Mouse (Mus musculus) forebrain, embryonic 11.5 days (tissue): ENCODE measurements at regions not wholly inside any gene's neighbourhood (a gene's known extent, or its start where the extent isn't known, plus 50 kb on each side); places are given as distances from the start of the nearest gene placed in this dataset.
A peak's percentile ranks its signal among the peaks of the same experiment; 100 is the strongest.

ENCODE experiments used
- ATAC-seq: fragments of 200-750 bp; cut with Nextera tagmentation; replicated peaks from 2 replicates; pipeline ENCODE4 v1.8.0; 2017; ENCODE audit warnings: moderate TSS enrichment; ENCODE audit not compliant: low FRiP score
- DNase-seq: peaks from one replicate; pipeline ENCODE4 v3.0.0-alpha.2; 2017; ENCODE audit warnings: low spot score
- H3K27ac ChIP-seq: fragments of 300-500 bp; sonication (generic); 2 replicates; pipeline ENCODE4 v1.5.1; 2014; ENCODE audit warnings: low read depth, low read length
- H3K27me3 ChIP-seq: fragments of 300-500 bp; sonication (generic); 2 replicates; pipeline ENCODE4 v1.6.1; 2014; ENCODE audit warnings: mild to moderate bottlenecking, low read length, mixed read lengths; ENCODE audit not compliant: control insufficient read depth, insufficient read depth
- H3K36me3 ChIP-seq: fragments of 300-500 bp; sonication (generic); 2 replicates; pipeline ENCODE4 v1.6.1; 2014; ENCODE audit warnings: mild to moderate bottlenecking, low read length, moderate library complexity, mixed read lengths; ENCODE audit not compliant: control insufficient read depth, insufficient read depth
- H3K4me1 ChIP-seq: fragments of 300-500 bp; sonication (generic); replicated peaks from 2 replicates; pipeline ENCODE4 v1.6.1; 2014; ENCODE audit warnings: low read length, mixed read lengths; ENCODE audit not compliant: control insufficient read depth, insufficient read depth
- H3K4me2 ChIP-seq: fragments of 300-500 bp; sonication (generic); 2 replicates; pipeline ENCODE4 v1.6.1; 2014; ENCODE audit warnings: low read depth, mild to moderate bottlenecking, low read length, moderate library complexity, mixed read lengths; ENCODE audit not compliant: severe bottlenecking
- H3K4me3 ChIP-seq: fragments of 300-500 bp; sonication (generic); 2 replicates; pipeline ENCODE4 v1.5.1; 2014; ENCODE audit warnings: low read depth, low read length
- H3K9ac ChIP-seq: fragments of 300-500 bp; sonication (generic); 2 replicates; pipeline ENCODE4 v1.6.1; 2014; ENCODE audit warnings: low read length
- H3K9me3 ChIP-seq: fragments of 300-500 bp; sonication (generic); 2 replicates; pipeline ENCODE4 v1.6.1; 2016; ENCODE audit warnings: low read length, mixed read lengths; ENCODE audit not compliant: control insufficient read depth
- WGBS: fragments of 180-500 bp; shearing (Covaris S2); extraction: QIAGEN DNeasy Blood & Tissue Kit; methylation state at CpG from one replicate; pipeline ENCODE4 v1.1.7; 2014; 5-methylcytosine and 5-hydroxymethylcytosine counted together

DNA sequence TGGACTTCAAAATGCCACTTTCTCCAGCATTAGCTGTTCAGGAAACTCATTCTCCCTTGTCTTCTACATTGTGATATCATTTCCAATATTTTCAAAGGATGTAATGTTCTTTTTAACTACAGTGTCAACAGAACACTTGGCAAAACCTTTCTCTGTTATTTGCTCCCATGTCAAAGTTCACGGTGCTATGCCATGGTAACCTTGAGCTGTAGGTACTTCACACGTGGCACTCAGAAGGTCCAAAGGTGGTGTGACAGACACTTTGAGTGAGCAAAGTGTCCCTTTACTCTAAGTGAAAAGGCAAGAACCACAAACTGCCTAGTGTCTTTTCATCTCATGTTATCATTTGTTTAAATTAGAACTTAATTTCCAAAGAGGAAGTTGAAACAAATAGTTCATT lies 53.3 kb upstream of the Tram2 start:
- H3K9me3 ChIP-seq = no peaks in the 10 kb centered on the region; the same call in 1 of the 2 replicates
- no peak overlapping the region for H3K4me3 ChIP-seq
- ATAC-seq (no peak), DNase-seq (no peak)
- WGBS = 85% methylated on average over 2 of the region's 2 CpGs
- H3K27me3 ChIP-seq = no peaks in the 10 kb centered on the region
- no peaks in the 10 kb centered on the region for H3K4me1 ChIP-seq
- no peak overlapping the region for H3K9ac ChIP-seq
- no peak overlapping the region for H3K4me2 ChIP-seq
- H3K27ac ChIP-seq = no peak overlapping the region
- no peaks in the 10 kb centered on the region for H3K36me3 ChIP-seq

GRCm38 (mm10) chr1:21146961-21147360 lies 67.9 kb upstream of the Tram2 start:
- Histone ChIP-seq H3K4me2 (no peak overlapping the region), H3K9ac (no peak overlapping the region), H3K27ac (no peak overlapping the region), H3K27me3 (no peaks in the 10 kb centered on the region), H3K4me3 (no peak overlapping the region), H3K36me3 (no peaks in the 10 kb centered on the region), H3K9me3 (no peaks in the 10 kb centered on the region), H3K4me1 (no peaks in the 10 kb centered on the region)
- no peak for ATAC-seq
- DNase-seq = no peak
- 78% methylated on average over 4 of the region's 4 CpGs for WGBS

DNA sequence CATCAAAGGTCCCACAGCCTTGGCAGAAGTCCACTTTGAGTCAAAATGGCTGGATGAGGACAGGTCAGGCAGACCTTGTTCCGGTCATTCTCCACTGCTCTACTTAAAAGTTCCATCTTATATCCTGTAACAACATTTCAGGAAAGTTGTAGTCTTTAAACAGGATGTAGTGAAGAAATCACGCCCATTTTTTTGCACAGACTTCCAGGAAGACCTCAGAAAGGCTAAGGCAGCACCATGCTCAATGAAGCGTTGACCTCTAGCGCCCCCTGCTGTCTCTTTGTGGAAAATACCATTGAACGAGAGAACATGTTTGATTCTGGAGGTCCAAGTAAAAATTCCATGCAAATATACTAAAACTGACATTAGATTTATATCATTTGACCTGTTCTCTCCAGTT lies 56.6 kb upstream of the Tmem14a start:
- H3K9me3 ChIP-seq = no peaks in the 10 kb centered on the region
- H3K9ac ChIP-seq = no peak overlapping the region
- no peak overlapping the region for H3K4me3 ChIP-seq
- WGBS = 17% methylated on average over 5 of the region's 5 CpGs
- no peaks in the 10 kb centered on the region for H3K36me3 ChIP-seq
- H3K27ac ChIP-seq = no peak overlapping the region
- no peaks in the 10 kb centered on the region for H3K27me3 ChIP-seq
- no peaks in the 10 kb centered on the region for H3K4me1 ChIP-seq
- peak; percentile 87 for DNase-seq
- ATAC-seq = peak; percentile 57; the same call in 1 of the 2 replicates
- no peak overlapping the region for H3K4me2 ChIP-seq

DNA sequence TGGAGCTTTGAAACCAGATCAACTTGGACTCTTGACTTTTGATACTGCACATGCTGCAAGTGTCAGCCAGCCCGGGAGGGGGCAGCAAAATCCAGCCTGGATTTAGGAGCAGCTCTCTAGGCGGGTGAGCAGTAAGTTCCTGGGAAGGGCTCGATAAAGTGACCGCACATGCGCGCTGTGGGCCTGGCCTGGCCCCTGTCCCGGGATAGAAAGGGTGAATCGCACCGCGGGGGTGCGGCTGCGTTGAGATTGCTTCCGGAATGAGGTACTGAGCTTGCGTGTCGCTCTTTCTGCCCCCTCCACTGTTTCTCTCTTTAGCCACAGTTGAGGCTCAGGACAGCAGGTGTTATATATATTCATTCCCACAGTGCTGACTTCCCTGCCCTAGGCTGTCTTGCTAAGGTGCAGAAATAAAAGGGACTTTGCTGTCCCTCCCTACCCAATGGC lies 52.1 kb upstream of the Tmem14a start:
- no peaks in the 10 kb centered on the region for H3K36me3 ChIP-seq
- ATAC-seq (peak; percentile 95), DNase-seq (peak; percentile 91)
- H3K27ac ChIP-seq = no peak overlapping the region
- no peaks in the 10 kb centered on the region for H3K9me3 ChIP-seq
- peak overlapping the region; percentile 58 for H3K9ac ChIP-seq
- 0% methylated on average over 15 of the region's 15 CpGs for WGBS
- peak overlapping the region; percentile 65 for H3K4me2 ChIP-seq
- no peaks in the 10 kb centered on the region for H3K27me3 ChIP-seq
- H3K4me1 ChIP-seq = no peaks in the 10 kb centered on the region
- peak overlapping the region; percentile 31 for H3K4me3 ChIP-seq

DNA sequence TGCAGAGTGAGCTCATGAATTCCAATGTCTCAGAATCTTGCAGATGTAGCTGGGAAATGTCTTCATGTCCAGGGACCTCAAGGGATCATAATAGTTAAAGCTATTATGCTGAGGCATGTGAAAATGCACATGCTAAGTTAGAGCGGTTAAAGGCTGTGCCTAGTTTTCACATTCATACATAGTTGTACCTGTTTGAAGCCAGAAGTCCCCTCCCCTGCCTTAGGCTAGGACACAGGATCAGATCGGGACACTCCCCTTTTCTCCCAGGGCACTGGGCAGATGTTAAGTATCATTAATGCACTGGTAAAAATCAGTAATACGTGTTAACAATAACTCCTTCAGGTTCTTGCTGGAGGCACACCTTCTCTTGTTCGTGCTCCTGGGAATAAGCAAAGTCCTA lies 51.6 kb upstream of the Tmem14a start:
- ATAC-seq (peak; percentile 62), DNase-seq (no peak)
- H3K9me3 ChIP-seq = no peaks in the 10 kb centered on the region
- H3K4me1 ChIP-seq = no peaks in the 10 kb centered on the region
- WGBS = 70% methylated on average over 4 of the region's 4 CpGs
- peak overlapping the region; percentile 65 for H3K4me2 ChIP-seq
- H3K4me3 ChIP-seq = peak overlapping the region; percentile 31
- H3K9ac ChIP-seq = peak overlapping the region; percentile 58
- H3K36me3 ChIP-seq = no peaks in the 10 kb centered on the region
- no peak overlapping the region for H3K27ac ChIP-seq
- H3K27me3 ChIP-seq = no peaks in the 10 kb centered on the region
